Mouse (Mus musculus) ES-Bruce4 (cell line): ENCODE data around the gene Fbxl17.

ENCODE experiments used
- CTCF ChIP-seq: IDR thresholded peaks from one replicate; pipeline ENCODE4 v1.8.1; 2011; ENCODE audit warnings: low read depth, low read length
- POLR2A ChIP-seq: IDR thresholded peaks from one replicate; pipeline ENCODE4 v1.8.1; 2011; ENCODE audit warnings: low read length; ENCODE audit not compliant: insufficient read depth

DNA sequence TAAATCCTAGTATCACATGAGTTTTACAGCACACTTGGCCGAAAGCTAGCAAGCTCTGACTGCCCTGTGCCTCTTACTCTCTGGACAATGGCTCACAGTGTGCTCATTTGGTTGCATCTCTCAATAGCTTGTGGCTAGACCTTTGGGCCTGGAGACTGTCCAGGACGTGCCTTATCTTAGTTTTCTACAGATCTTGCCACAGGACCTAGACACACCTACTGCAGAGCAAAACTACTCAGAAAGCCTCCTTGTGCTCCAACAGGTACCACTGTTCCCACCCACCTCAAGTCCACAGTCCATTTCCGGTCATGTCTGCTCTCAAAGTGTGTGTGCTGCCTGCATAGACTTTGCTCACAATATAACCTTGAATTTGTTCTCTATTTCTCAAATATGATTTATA lies 319.8 kb downstream of the Fbxl17 start:
- TF ChIP-seq CTCF (no peak), POLR2A (no peak)
